Mouse (Mus musculus) forebrain, embryonic 14.5 days (tissue): ENCODE results near the gene Pced1b. TPM values are rescaled to one million over a fixed set of nuclear protein-coding genes. Genes with fewer than 3 reads are reported as not detected.
A peak's percentile ranks its signal among the peaks of the same experiment; 100 is the strongest.

ENCODE experiments used
- ATAC-seq: fragments of 200-750 bp; cut with Nextera tagmentation; 2 replicates; pipeline ENCODE4 v1.8.0; 2017; ENCODE audit warnings: mild to moderate bottlenecking, moderate library complexity
- DNase-seq: peaks from one replicate; pipeline ENCODE4 v3.0.0-alpha.2; 2015; ENCODE audit warnings: low spot score
- H3K27ac ChIP-seq: fragments of 300-500 bp; sonication (generic); 2 replicates; pipeline ENCODE4 v1.5.1; 2014; ENCODE audit warnings: low read depth, mild to moderate bottlenecking, control low read depth, low read length, moderate library complexity
- H3K27me3 ChIP-seq: fragments of 300-500 bp; sonication (generic); replicated peaks from 2 replicates; pipeline ENCODE4 v1.6.1; 2014; ENCODE audit warnings: low read length, control low read depth, mixed read lengths; ENCODE audit not compliant: control insufficient read depth, insufficient read depth
- H3K36me3 ChIP-seq: fragments of 300-500 bp; sonication (generic); 2 replicates; pipeline ENCODE4 v1.6.1; 2014; ENCODE audit warnings: low read length, control low read depth; ENCODE audit not compliant: control insufficient read depth, insufficient read depth
- H3K4me1 ChIP-seq: fragments of 300-500 bp; sonication (generic); 2 replicates; pipeline ENCODE4 v1.6.1; 2014; ENCODE audit warnings: antibody characterized with exemption, low read length, control low read depth; ENCODE audit not compliant: control insufficient read depth, insufficient read depth
- H3K4me2 ChIP-seq: fragments of 300-500 bp; sonication (generic); 2 replicates; pipeline ENCODE4 v1.6.1; 2014; ENCODE audit warnings: mild to moderate bottlenecking, control low read depth, low read length
- H3K4me3 ChIP-seq: fragments of 300-500 bp; sonication (generic); 2 replicates; pipeline ENCODE4 v1.5.1; 2014; ENCODE audit warnings: low read depth, low read length, control low read depth
- H3K9ac ChIP-seq: fragments of 300-500 bp; sonication (generic); 2 replicates; pipeline ENCODE4 v1.6.1; 2014; ENCODE audit warnings: mild to moderate bottlenecking, low read length, control low read depth, moderate library complexity
- H3K9me3 ChIP-seq: fragments of 300-500 bp; sonication (generic); replicated peaks from 2 replicates; pipeline ENCODE4 v1.6.1; 2016; ENCODE audit warnings: low read length, control low read depth, mixed read lengths; ENCODE audit not compliant: control insufficient read depth
- WGBS: fragments of 180-500 bp; shearing (Covaris S2); extraction: QIAGEN DNeasy Blood & Tissue Kit; methylation state at CpG from one replicate; pipeline ENCODE4 v1.1.7; 2014; 5-methylcytosine and 5-hydroxymethylcytosine counted together
- polyA plus RNA-seq: library from polyadenylated mRNA; unstranded; fragments of >200 nt; fragmentation: Nextera tagmentation; extraction: Ambion mirVana; gene quantifications from 2 replicates; pipeline ENCODE4 v1.2.1, GENCODE M21; 2014

Gene Pced1b
- polyA plus RNA-seq, 1 experiment from 2014 or later = 2.8 TPM

DNA sequence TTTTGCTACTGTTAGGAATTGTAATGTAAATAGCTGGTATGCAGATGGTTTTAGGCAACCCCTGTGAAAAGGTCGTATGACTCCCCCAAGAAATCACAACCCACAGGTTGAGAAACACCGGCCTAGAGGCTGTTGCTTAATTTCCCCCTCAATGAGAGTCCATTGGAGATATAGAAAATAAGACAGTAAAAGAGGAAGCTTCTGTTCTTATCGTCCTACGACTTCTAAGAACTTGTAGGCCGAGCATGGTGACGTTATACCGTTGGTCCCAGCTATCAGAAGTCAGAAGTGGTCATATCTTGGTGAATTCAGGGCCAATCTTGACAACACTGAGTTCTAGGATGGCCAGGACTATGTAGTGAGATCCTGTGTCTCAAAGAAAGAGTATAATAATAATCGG, 65.0 kb downstream of the Pced1b start:
- Histone ChIP-seq H3K9ac (no peak overlapping the region), H3K4me1 (no peaks in the 10 kb centered on the region), H3K4me2 (no peak overlapping the region), H3K27me3 (no peaks in the 10 kb centered on the region), H3K27ac (no peak overlapping the region), H3K4me3 (no peak overlapping the region), H3K36me3 (no peaks in the 10 kb centered on the region), H3K9me3 (no peaks in the 10 kb centered on the region)
- ATAC-seq (no peak), DNase-seq (no peak)
- WGBS = 92% methylated on average over 8 of the region's 8 CpGs

DNA sequence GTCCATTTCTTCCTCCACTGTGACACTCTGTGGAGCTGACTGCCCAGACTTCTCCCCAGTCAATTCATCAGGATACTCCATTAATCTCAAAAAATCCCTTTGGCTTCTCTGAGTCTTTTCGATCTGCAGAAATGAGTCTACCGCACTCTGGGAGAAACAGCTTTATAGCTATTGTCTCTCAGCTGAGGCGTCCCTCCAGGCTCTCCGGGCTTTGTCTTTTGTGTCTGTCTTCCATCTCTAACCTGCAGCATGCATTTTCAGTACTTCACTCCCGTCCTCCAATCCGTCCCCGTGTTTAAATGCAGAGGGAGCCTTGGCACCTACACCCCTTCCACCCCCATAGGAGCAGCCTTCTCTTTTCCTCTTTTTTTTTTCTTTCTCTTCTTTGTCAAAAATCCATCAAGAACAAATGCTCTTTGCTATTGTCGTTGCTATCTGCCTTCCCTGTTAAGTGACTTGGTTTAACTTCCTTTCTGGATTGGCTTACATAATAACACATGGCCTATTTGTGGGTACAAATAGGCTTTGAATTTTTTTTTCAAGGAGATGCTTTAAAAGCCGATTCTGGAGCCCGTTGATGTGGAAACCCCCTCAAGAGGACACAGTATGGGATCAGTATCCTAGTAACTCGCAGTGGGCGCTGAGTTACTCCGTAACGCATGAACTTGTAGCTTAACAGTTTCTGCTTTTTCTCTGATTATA, 68.0 kb downstream of the Pced1b start:
- H3K27ac ChIP-seq = no peak overlapping the region
- no peaks in the 10 kb centered on the region for H3K36me3 ChIP-seq
- ATAC-seq = no peak
- WGBS = 53% methylated on average over 14 of the region's 14 CpGs
- peak; percentile 28 for DNase-seq
- no peaks in the 10 kb centered on the region for H3K27me3 ChIP-seq
- H3K4me2 ChIP-seq = no peak overlapping the region
- no peak overlapping the region for H3K4me3 ChIP-seq
- H3K9ac ChIP-seq = no peak overlapping the region
- no peaks in the 10 kb centered on the region for H3K9me3 ChIP-seq
- no peaks in the 10 kb centered on the region for H3K4me1 ChIP-seq

DNA sequence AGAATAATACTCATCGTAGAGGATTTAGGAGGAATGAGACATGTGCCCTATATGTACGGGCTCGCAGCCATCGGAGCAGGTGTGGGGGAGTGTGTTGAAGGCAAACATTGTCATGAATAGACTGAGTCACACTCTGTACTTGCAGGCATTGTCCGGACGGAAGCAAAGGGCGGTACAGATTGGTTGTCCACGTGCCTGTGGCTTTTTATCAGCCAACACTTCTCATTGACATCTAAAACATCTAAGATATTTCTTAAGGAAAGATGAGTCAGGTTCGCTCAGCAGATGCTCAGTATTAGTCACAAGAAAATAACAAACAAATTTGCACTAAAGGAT, 68.5 kb downstream of the Pced1b start:
- no peaks in the 10 kb centered on the region for H3K27me3 ChIP-seq

DNA sequence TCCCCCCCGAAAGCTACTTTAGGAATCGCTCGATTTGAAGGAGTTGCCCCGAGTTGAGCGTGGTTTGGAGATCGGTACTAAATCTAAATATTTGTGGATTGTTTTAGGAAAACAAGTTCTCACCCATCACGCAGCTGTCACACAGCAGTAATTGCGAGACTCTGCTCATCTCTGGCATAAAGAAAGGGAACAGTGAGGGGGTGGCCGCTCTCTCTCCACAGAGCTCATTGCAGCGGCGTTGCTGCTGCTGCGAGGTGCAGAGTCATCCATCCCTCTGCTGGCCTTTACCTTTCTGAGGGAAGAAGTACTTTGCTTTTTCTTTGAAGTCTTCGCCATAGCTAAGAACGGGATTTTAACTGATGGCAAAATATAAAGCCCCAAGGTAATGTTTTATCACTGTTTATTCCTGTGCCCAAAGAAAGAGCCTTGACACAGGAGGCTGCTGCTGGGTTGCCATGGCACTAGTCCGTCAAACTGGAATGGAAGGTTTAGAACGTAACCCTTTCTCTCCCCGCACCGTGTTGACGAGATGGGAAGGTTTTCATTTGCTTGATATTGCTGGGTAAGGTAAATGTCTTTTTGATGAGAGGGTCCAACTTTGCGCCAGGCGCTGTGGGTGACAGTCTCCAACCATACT, 71.6 kb downstream of the Pced1b start:
- 80% methylated on average over 21 of the region's 21 CpGs for WGBS
- no peak overlapping the region for H3K4me2 ChIP-seq

More for the DNA sequence above, 68.5 kb downstream of the Pced1b start:
- ATAC-seq (no peak), DNase-seq (no peak)
- no peak overlapping the region for H3K9ac ChIP-seq
- 60% methylated on average over 9 of the region's 9 CpGs for WGBS
- H3K4me2 ChIP-seq = no peak overlapping the region
- H3K9me3 ChIP-seq = no peaks in the 10 kb centered on the region
- no peak overlapping the region for H3K27ac ChIP-seq
- H3K4me3 ChIP-seq = no peak overlapping the region
- no peaks in the 10 kb centered on the region for H3K36me3 ChIP-seq
- H3K4me1 ChIP-seq = no peaks in the 10 kb centered on the region

DNA sequence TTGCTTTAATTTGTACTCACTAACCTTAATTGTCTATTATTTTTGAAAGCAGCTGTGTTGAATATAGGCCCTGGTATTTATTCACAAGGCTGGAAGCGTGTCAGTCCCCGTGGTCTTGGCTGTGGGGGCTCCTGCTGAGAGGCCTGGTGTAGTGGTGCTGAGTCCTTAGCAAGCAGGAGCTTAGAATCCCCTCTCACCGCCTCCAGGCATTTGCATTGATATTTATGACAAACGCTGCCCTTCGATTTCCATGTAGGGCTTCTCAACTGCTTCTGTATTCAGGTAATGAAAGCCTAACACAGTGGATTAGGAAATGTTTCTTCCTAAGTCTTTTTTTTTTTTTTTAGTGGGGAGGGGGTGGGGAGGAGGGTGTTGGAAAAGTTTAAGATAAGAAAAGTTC, 75.9 kb downstream of the Pced1b start:
- DNase-seq = no peak
- Histone ChIP-seq H3K27ac (no peak overlapping the region), H3K4me2 (no peak overlapping the region), H3K9me3 (no peaks in the 10 kb centered on the region), H3K9ac (no peak overlapping the region), H3K36me3 (no peaks in the 10 kb centered on the region), H3K27me3 (no peaks in the 10 kb centered on the region), H3K4me1 (no peaks in the 10 kb centered on the region), H3K4me3 (no peak overlapping the region)
- WGBS = 69% methylated on average over 5 of the region's 5 CpGs
- ATAC-seq = no peak

More for the DNA sequence above, 71.6 kb downstream of the Pced1b start:
- Histone ChIP-seq H3K4me3 (no peak overlapping the region), H3K9ac (no peak overlapping the region), H3K9me3 (no peaks in the 10 kb centered on the region), H3K4me1 (no peaks in the 10 kb centered on the region), H3K27me3 (no peaks in the 10 kb centered on the region), H3K36me3 (no peaks in the 10 kb centered on the region), H3K27ac (0 out of 2 replicates have a peak overlapping the region, but pooled peaks have one; percentile 21)
- no peak for DNase-seq
- ATAC-seq = no peak

DNA sequence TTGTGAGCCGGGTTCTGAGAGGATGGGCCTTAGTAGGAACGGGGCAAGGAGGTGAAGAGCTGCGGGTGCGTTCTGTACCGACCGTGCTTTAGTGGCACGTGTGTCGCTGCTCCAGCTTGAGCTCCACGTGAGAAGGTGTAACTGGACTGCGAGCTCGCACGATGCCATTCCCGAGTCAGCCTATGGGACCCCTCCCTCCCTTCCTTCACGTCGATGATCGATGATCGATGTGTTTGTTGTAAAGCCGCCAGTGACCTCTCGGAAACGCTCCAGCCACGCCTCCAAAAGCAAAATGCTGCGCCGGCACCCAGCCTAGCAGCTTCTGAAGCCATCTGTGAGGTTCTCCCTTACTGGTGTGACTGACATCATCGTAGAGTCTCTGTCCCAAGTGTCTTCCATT, 76.6 kb downstream of the Pced1b start:
- Histone ChIP-seq H3K9ac (no peak overlapping the region), H3K27ac (no peak overlapping the region), H3K9me3 (no peaks in the 10 kb centered on the region), H3K4me3 (no peak overlapping the region), H3K27me3 (no peaks in the 10 kb centered on the region), H3K4me1 (no peaks in the 10 kb centered on the region), H3K4me2 (no peak overlapping the region), H3K36me3 (no peaks in the 10 kb centered on the region)
- no peak for ATAC-seq
- no peak for DNase-seq
- 88% methylated on average over 24 of the region's 24 CpGs for WGBS

DNA sequence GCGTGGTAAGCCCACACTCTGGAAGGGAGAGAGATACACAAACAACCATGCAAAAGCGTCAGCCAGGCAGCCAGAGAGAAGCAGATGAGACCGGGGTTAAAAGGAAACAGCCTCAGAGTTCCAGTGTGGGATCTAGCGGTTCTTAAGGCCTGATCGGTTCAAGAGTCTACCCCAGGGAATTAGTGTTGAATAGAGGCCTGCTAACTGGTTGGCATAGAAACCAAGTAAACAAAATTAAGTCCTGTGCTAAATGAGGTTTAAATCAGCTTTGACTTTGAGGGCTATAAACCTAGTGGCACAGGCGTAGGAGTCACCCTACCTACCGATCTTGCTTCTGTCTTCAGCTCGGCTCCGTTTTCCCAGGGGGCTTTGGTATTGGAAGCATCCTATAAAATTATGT, 77.4 kb downstream of the Pced1b start:
- Histone ChIP-seq H3K9ac (no peak overlapping the region), H3K4me2 (no peak overlapping the region), H3K27me3 (no peaks in the 10 kb centered on the region), H3K4me1 (no peaks in the 10 kb centered on the region), H3K27ac (no peak overlapping the region), H3K36me3 (no peaks in the 10 kb centered on the region), H3K9me3 (no peaks in the 10 kb centered on the region), H3K4me3 (no peak overlapping the region)
- 72% methylated on average over 9 of the region's 9 CpGs for WGBS
- DNase-seq (peak; percentile 22), ATAC-seq (no peak)

DNA sequence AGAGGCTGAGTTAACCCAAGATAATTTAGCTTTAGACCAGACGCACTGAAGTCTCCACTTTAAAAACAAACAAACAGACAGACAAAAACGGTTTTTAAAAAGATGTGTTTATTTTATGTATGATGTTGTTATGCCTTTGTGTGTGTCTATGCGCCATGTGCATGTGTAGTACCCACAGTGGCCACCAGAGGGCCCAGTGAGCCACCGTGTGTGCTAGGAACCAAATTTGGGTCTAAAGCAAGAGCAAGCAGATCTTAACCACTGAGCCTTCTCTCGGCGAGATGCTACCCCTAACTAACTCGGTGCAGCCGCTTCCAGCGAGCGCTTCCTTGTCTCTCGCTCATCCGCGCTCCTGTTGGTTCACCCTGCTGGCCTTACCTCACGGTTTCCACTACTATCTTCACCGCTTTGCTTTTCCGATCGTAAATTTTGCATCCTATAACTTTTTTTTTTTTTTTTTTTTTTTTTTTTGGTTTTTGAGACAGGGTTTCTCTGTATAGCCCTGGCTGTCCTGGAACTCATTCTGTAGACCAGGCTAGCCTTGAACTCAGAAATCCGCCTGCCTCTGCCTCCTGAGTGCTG, 80.7 kb downstream of the Pced1b start:
- no peaks in the 10 kb centered on the region for H3K9me3 ChIP-seq
- no peak overlapping the region for H3K9ac ChIP-seq
- H3K4me3 ChIP-seq = no peak overlapping the region
- ATAC-seq (no peak), DNase-seq (no peak)
- no peaks in the 10 kb centered on the region for H3K27me3 ChIP-seq
- H3K36me3 ChIP-seq = no peaks in the 10 kb centered on the region
- H3K4me2 ChIP-seq = no peak overlapping the region
- no peaks in the 10 kb centered on the region for H3K4me1 ChIP-seq
- WGBS = 67% methylated on average over 18 of the region's 18 CpGs
- no peak overlapping the region for H3K27ac ChIP-seq

DNA sequence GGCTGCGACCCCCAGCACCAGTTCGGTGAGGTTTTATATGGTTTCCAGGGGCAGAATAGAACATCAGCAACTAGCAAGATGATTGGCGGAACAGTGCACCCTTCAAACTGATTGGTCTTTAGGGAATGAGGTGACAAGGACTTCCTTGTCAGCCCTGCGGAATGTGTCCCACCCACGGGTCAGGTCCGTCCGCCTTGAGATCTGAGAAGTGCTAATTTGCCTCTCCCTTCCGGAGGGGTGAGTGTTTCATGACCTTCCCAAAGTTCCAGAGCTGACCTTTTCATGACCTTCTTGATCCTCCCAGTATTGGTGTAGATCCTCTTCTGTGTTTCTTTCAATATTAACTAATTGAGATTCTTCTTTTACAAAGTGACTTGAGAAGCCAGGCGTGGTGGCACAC, 85.7 kb downstream of the Pced1b start:
- Histone ChIP-seq H3K27me3 (no peaks in the 10 kb centered on the region), H3K9ac (no peak overlapping the region), H3K27ac (no peak overlapping the region), H3K36me3 (no peaks in the 10 kb centered on the region), H3K9me3 (no peaks in the 10 kb centered on the region), H3K4me2 (no peak overlapping the region), H3K4me3 (no peak overlapping the region), H3K4me1 (no peaks in the 10 kb centered on the region)
- WGBS = 86% methylated on average over 9 of the region's 9 CpGs
- no peak for DNase-seq
- no peak for ATAC-seq
